Mouse (Mus musculus) lung, embryonic 15.5 days (tissue): ENCODE data around the gene Cd3g. TPM values are rescaled to one million over a fixed set of nuclear protein-coding genes. Genes with fewer than 3 reads are reported as not detected.

Experiments
- ATAC-seq: fragments of 200-750 bp; cut with Nextera tagmentation; 2 replicates; pipeline ENCODE4 v1.8.0; 2017; ENCODE audit warnings: moderate number of reproducible peaks, borderline replicate concordance; ENCODE audit not compliant: low FRiP score, low TSS enrichment; ENCODE audit errors: extremely low read depth
- H3K27ac ChIP-seq: fragments of 300-500 bp; sonication (generic); 2 replicates; pipeline ENCODE4 v1.5.1; 2015; ENCODE audit warnings: moderate library complexity, mild to moderate bottlenecking, inconsistent platforms
- H3K27me3 ChIP-seq: fragments of 300-500 bp; sonication (generic); 2 replicates; pipeline ENCODE4 v1.6.1; 2015; ENCODE audit warnings: inconsistent platforms
- H3K36me3 ChIP-seq: fragments of 300-500 bp; sonication (generic); 2 replicates; pipeline ENCODE4 v1.6.1; 2015; ENCODE audit warnings: inconsistent platforms
- H3K4me1 ChIP-seq: fragments of 300-500 bp; sonication (generic); 2 replicates; pipeline ENCODE4 v1.6.1; 2015; ENCODE audit warnings: inconsistent platforms
- H3K4me2 ChIP-seq: fragments of 300-500 bp; sonication (generic); 2 replicates; pipeline ENCODE4 v1.6.1; 2015; ENCODE audit warnings: inconsistent platforms, mild to moderate bottlenecking, moderate library complexity
- H3K4me3 ChIP-seq: fragments of 300-500 bp; sonication (generic); 2 replicates; pipeline ENCODE4 v1.5.1; 2015; ENCODE audit warnings: mild to moderate bottlenecking, inconsistent platforms
- H3K9ac ChIP-seq: fragments of 300-500 bp; sonication (generic); 2 replicates; pipeline ENCODE4 v1.6.1; 2015; ENCODE audit warnings: inconsistent platforms
- H3K9me3 ChIP-seq: fragments of 300-500 bp; sonication (generic); 2 replicates; pipeline ENCODE4 v1.6.1; 2016; ENCODE audit warnings: inconsistent platforms
- WGBS: fragments of 180-500 bp; shearing (Covaris S2); methylation state at CpG from one replicate; pipeline ENCODE4 v1.1.7; 2015; 5-methylcytosine and 5-hydroxymethylcytosine counted together
- polyA plus RNA-seq: library from polyadenylated mRNA; unstranded; fragments of >200 nt; fragmentation: Nextera tagmentation; extraction: Ambion mirVana; gene quantifications from 2 replicates; pipeline ENCODE4 v1.2.1, GENCODE M21; 2015

Gene Cd3g
- polyA plus RNA-seq, 1 experiment from 2014 or later, result 20.4 TPM

GRCm38 (mm10) chr9:45007404-45007803 is 27.2 kb upstream of the Cd3g start:
- WGBS, result 66% methylated on average over 12 of the region's 12 CpGs
- no peaks in the 10 kb centered on the region for H3K4me1 ChIP-seq
- no peak overlapping the region for H3K4me3 ChIP-seq
- H3K36me3 ChIP-seq, result no peaks in the 10 kb centered on the region
- H3K9me3 ChIP-seq, result no peaks in the 10 kb centered on the region
- ATAC-seq, result no peak
- H3K27ac ChIP-seq, result no peak overlapping the region
- no peak overlapping the region for H3K4me2 ChIP-seq
- no peaks in the 10 kb centered on the region for H3K27me3 ChIP-seq
- no peak overlapping the region for H3K9ac ChIP-seq

DNA sequence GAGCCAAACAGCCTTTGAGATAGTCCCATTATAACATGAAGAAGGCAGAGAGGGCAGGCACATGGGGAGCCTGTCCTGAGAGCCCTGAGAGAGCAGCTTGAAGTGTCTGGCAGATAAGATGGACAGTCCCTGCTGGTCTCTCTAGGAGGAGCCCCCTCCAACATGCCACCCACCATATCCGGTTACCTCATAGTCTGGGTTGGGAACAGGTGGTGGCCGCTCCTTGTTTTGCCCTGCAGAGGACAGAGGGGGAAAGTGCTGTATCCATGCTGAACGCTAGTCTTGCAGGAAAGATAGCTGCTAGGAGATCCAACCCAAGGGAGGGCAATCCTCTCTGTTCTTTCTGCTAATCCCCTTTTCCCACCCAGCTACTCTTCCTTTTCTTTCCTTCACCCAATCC is 20.0 kb upstream of the Cd3g start:
- Histone ChIP-seq H3K4me3 (no peak overlapping the region), H3K27ac (no peak overlapping the region), H3K9ac (no peak overlapping the region), H3K36me3 (no peaks in the 10 kb centered on the region), H3K4me2 (no peak overlapping the region), H3K4me1 (no peaks in the 10 kb centered on the region), H3K27me3 (no peaks in the 10 kb centered on the region), H3K9me3 (no peaks in the 10 kb centered on the region)
- no peak for ATAC-seq
- 55% methylated on average over 3 of the region's 3 CpGs for WGBS

DNA sequence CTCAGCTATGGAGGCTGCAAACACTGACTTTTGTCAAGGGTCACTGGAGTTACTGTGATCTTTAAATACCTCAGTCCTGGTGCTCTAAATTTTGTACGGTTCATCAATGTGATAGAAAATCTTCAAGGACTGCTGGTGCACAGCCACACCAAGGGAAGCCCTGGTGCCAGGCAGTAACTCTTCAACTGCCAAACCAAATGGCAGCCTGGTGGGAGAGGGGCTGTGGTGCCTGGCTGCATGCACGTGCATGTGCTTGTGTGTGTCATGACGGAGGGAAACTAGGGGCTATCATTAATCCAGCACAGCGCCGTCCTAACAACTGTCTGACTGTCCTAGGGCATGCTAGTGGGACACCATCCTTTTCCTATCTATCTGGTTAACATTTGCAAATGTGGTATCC is 19.5 kb upstream of the Cd3g start:
- Histone ChIP-seq H3K27me3 (no peaks in the 10 kb centered on the region), H3K9ac (no peak overlapping the region), H3K36me3 (no peaks in the 10 kb centered on the region), H3K4me3 (no peak overlapping the region), H3K9me3 (no peaks in the 10 kb centered on the region), H3K4me1 (no peaks in the 10 kb centered on the region), H3K4me2 (no peak overlapping the region), H3K27ac (no peak overlapping the region)
- 76% methylated on average over 5 of the region's 5 CpGs for WGBS
- no peak for ATAC-seq

- Histone ChIP-seq H3K4me3 (no peak overlapping the region), H3K4me2 (no peak overlapping the region), H3K9me3 (no peaks in the 10 kb centered on the region), H3K36me3 (no peaks in the 10 kb centered on the region), H3K4me1 (no peaks in the 10 kb centered on the region), H3K27ac (no peak overlapping the region), H3K27me3 (no peaks in the 10 kb centered on the region), H3K9ac (no peak overlapping the region)
- no peak for ATAC-seq
- WGBS, result 51% methylated on average over 6 of the region's 6 CpGs
Measured at GRCm38 (mm10) chr9:44999171-44999570, 18.9 kb upstream of the Cd3g start.

- H3K4me2 ChIP-seq, result no peak overlapping the region
- H3K36me3 ChIP-seq, result no peaks in the 10 kb centered on the region
- 70% methylated on average over 11 of the region's 11 CpGs for WGBS
- H3K27me3 ChIP-seq, result no peaks in the 10 kb centered on the region
- no peak overlapping the region for H3K9ac ChIP-seq
- H3K27ac ChIP-seq, result no peak overlapping the region
- no peak overlapping the region for H3K4me3 ChIP-seq
- no peaks in the 10 kb centered on the region for H3K9me3 ChIP-seq
- ATAC-seq, result no peak
- H3K4me1 ChIP-seq, result no peaks in the 10 kb centered on the region
Measured at GRCm38 (mm10) chr9:44998138-44998537, 17.9 kb upstream of the Cd3g start.

DNA sequence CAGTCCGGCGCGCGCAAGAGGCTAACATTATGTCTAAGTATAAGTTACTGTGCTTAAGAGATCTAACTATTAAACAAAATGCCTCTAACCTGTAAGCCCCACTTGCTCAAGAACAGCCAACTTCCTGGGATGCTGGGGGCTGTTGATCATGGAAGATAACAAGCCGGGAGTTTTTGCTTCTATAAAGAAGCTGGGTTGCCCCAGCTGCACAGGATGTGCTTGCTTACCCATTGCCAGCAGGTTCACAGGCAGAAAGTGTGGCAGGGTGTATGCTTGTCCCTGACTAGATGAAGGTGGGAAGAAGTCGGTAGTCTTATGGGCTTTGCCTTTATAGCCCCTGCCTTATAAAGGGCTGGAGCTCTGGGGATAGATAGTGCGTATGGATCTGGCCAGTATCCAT is 16.4 kb upstream of the Cd3g start:
- H3K4me3 ChIP-seq, result no peak overlapping the region
- ATAC-seq, result no peak
- WGBS, result 89% methylated on average over 7 of the region's 7 CpGs
- no peaks in the 10 kb centered on the region for H3K4me1 ChIP-seq
- no peak overlapping the region for H3K9ac ChIP-seq
- H3K27me3 ChIP-seq, result no peaks in the 10 kb centered on the region
- no peaks in the 10 kb centered on the region for H3K36me3 ChIP-seq
- H3K9me3 ChIP-seq, result no peaks in the 10 kb centered on the region
- H3K27ac ChIP-seq, result no peak overlapping the region
- no peak overlapping the region for H3K4me2 ChIP-seq

- Histone ChIP-seq H3K36me3 (no peaks in the 10 kb centered on the region), H3K27me3 (no peaks in the 10 kb centered on the region), H3K4me2 (no peak overlapping the region), H3K27ac (no peak overlapping the region), H3K9me3 (no peaks in the 10 kb centered on the region), H3K4me1 (no peaks in the 10 kb centered on the region), H3K9ac (no peak overlapping the region), H3K4me3 (no peak overlapping the region)
- WGBS, result 61% methylated on average over 4 of the region's 4 CpGs
- ATAC-seq, result no peak
Measured at GRCm38 (mm10) chr9:44994962-44995361, 14.7 kb upstream of the Cd3g start.

- Histone ChIP-seq H3K4me2 (no peak overlapping the region), H3K9ac (no peak overlapping the region), H3K36me3 (no peaks in the 10 kb centered on the region), H3K27me3 (no peaks in the 10 kb centered on the region), H3K9me3 (no peaks in the 10 kb centered on the region), H3K4me1 (no peaks in the 10 kb centered on the region), H3K4me3 (no peak overlapping the region), H3K27ac (no peak overlapping the region)
- 59% methylated on average over 2 of the region's 2 CpGs for WGBS
- no peak for ATAC-seq
Measured at GRCm38 (mm10) chr9:44993268-44993667, 13.0 kb upstream of the Cd3g start.

- no peak overlapping the region for H3K4me3 ChIP-seq
- no peak overlapping the region for H3K4me2 ChIP-seq
- no peaks in the 10 kb centered on the region for H3K9me3 ChIP-seq
- no peak overlapping the region for H3K9ac ChIP-seq
- no peak overlapping the region for H3K27ac ChIP-seq
- H3K36me3 ChIP-seq, result no peaks in the 10 kb centered on the region
- H3K4me1 ChIP-seq, result no peaks in the 10 kb centered on the region
- no peak for ATAC-seq
- no peaks in the 10 kb centered on the region for H3K27me3 ChIP-seq
Measured at GRCm38 (mm10) chr9:44992271-44992670, 12.0 kb upstream of the Cd3g start.

- H3K9me3 ChIP-seq, result no peaks in the 10 kb centered on the region
- WGBS, result 67% methylated on average over 2 of the region's 2 CpGs
- no peak overlapping the region for H3K4me3 ChIP-seq
- H3K27ac ChIP-seq, result no peak overlapping the region
- H3K4me1 ChIP-seq, result no peaks in the 10 kb centered on the region
- H3K27me3 ChIP-seq, result no peaks in the 10 kb centered on the region
- H3K9ac ChIP-seq, result no peak overlapping the region
- H3K36me3 ChIP-seq, result no peaks in the 10 kb centered on the region
- no peak overlapping the region for H3K4me2 ChIP-seq
- ATAC-seq, result no peak
Measured at GRCm38 (mm10) chr9:44991821-44992220, 11.6 kb upstream of the Cd3g start.

GRCm38 (mm10) chr9:44986976-44987375 is 6.7 kb upstream of the Cd3g start:
- WGBS, result 71% methylated on average over 5 of the region's 5 CpGs
- no peaks in the 10 kb centered on the region for H3K4me1 ChIP-seq
- H3K36me3 ChIP-seq, result no peaks in the 10 kb centered on the region
- H3K27me3 ChIP-seq, result no peaks in the 10 kb centered on the region
- no peak overlapping the region for H3K9ac ChIP-seq
- no peak overlapping the region for H3K4me3 ChIP-seq
- no peak for ATAC-seq
- no peaks in the 10 kb centered on the region for H3K9me3 ChIP-seq
- no peak overlapping the region for H3K27ac ChIP-seq
- no peak overlapping the region for H3K4me2 ChIP-seq

GRCm38 (mm10) chr9:44986242-44986781 is 6.1 kb upstream of the Cd3g start:
- Histone ChIP-seq H3K4me3 (no peak overlapping the region), H3K27ac (no peak overlapping the region), H3K27me3 (no peaks in the 10 kb centered on the region), H3K9ac (no peak overlapping the region), H3K4me1 (no peaks in the 10 kb centered on the region), H3K4me2 (no peak overlapping the region), H3K36me3 (no peaks in the 10 kb centered on the region), H3K9me3 (no peaks in the 10 kb centered on the region)
- no peak for ATAC-seq
- WGBS, result 59% methylated on average over 14 of the region's 14 CpGs

DNA sequence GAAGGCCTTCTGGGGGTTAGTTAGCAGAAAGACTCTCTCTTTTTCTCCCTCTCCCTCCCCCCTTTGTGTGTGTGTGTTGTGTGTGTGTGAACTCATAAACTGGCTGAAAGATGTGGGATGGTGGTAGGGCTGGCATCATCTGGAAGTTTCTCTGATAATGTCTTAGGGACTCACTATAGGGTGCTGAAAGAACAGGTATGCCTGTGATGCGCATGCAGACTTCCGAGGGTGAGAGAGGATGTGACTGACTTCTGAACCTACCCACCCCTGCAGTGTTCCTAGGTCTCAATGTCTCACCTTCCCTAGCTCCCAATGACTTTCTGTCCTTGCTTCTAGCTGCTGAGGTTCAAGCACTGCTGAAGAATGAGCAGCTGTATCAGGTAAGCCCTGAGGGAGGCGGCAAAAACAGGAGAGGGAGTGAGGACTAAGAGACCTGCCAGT is 5.5 kb upstream of the Cd3g start:
- Histone ChIP-seq H3K4me2 (no peak overlapping the region), H3K4me1 (no peaks in the 10 kb centered on the region), H3K9ac (no peak overlapping the region), H3K27ac (no peak overlapping the region), H3K9me3 (no peaks in the 10 kb centered on the region), H3K27me3 (no peaks in the 10 kb centered on the region), H3K36me3 (no peaks in the 10 kb centered on the region), H3K4me3 (no peak overlapping the region)
- ATAC-seq, result no peak
- WGBS, result 69% methylated on average over 3 of the region's 3 CpGs
